Mouse (Mus musculus) stomach, postnatal 0 days (tissue): ENCODE data around the gene Csrp1. TPM values are rescaled to one million over a fixed set of nuclear protein-coding genes. Genes with fewer than 3 reads are reported as not detected.
A peak's percentile ranks its signal among the peaks of the same experiment; 100 is the strongest.

Experiments
- ATAC-seq: fragments of 200-750 bp; cut with Nextera tagmentation; 2 replicates; pipeline ENCODE4 v1.8.0; 2017; ENCODE audit not compliant: low FRiP score, low TSS enrichment
- DNase-seq: peaks from one replicate; pipeline ENCODE4 v3.0.0-alpha.2; 2016; ENCODE audit warnings: low spot score
- H3K27ac ChIP-seq: fragments of 300-500 bp; sonication (generic); replicated peaks from 2 replicates; pipeline ENCODE4 v1.5.1; 2014; ENCODE audit warnings: mild to moderate bottlenecking, control low read depth
- H3K27me3 ChIP-seq: fragments of 300-500 bp; sonication (generic); 2 replicates; pipeline ENCODE4 v1.6.1; 2014; ENCODE audit warnings: low read length; ENCODE audit not compliant: control insufficient read depth, insufficient read depth
- H3K36me3 ChIP-seq: fragments of 300-500 bp; sonication (generic); 2 replicates; pipeline ENCODE4 v1.6.1; 2014; ENCODE audit warnings: low read length, mixed read lengths; ENCODE audit not compliant: control insufficient read depth, insufficient read depth
- H3K4me1 ChIP-seq: fragments of 300-500 bp; sonication (generic); replicated peaks from 2 replicates; pipeline ENCODE4 v1.6.1; 2014; ENCODE audit warnings: antibody characterized with exemption; ENCODE audit not compliant: control insufficient read depth, insufficient read depth
- H3K4me2 ChIP-seq: fragments of 300-500 bp; sonication (generic); replicated peaks from 2 replicates; pipeline ENCODE4 v1.6.1; 2014; ENCODE audit warnings: low read depth, mild to moderate bottlenecking, control low read depth, moderate library complexity
- H3K4me3 ChIP-seq: fragments of 300-500 bp; sonication (generic); 2 replicates; pipeline ENCODE4 v1.5.1; 2014; ENCODE audit warnings: low read depth, low read length, control low read depth
- H3K9ac ChIP-seq: fragments of 300-500 bp; sonication (generic); 2 replicates; pipeline ENCODE4 v1.6.1; 2014; ENCODE audit warnings: mild to moderate bottlenecking, low read length, control low read depth, mixed read lengths
- H3K9me3 ChIP-seq: fragments of 300-500 bp; sonication (generic); 2 replicates; pipeline ENCODE4 v1.6.1; 2016; ENCODE audit warnings: low read length; ENCODE audit not compliant: control insufficient read depth
- CTCF ChIP-seq: IDR thresholded peaks from 2 replicates; pipeline ENCODE4 v1.5.1; 2016; ENCODE audit warnings: antibody characterized with exemption, low read depth, mild to moderate bottlenecking, moderate library complexity
- EP300 ChIP-seq: optimal IDR thresholded peaks from 2 replicates; pipeline ENCODE3; 2016; ENCODE audit warnings: antibody characterized with exemption
- WGBS: fragments of 180-500 bp; shearing (Covaris S2); extraction: QIAGEN DNeasy Blood & Tissue Kit; methylation state at CpG from one replicate; pipeline ENCODE4 v1.1.7; 2014; 5-methylcytosine and 5-hydroxymethylcytosine counted together
- polyA plus RNA-seq: library from polyadenylated mRNA; unstranded; fragments of >200 nt; fragmentation: Nextera tagmentation; extraction: Ambion mirVana; gene quantifications from 2 replicates; pipeline ENCODE4 v1.2.1, GENCODE M21; 2015

Gene Csrp1
- polyA plus RNA-seq, 1 experiment from 2014 or later = 496 TPM

DNA sequence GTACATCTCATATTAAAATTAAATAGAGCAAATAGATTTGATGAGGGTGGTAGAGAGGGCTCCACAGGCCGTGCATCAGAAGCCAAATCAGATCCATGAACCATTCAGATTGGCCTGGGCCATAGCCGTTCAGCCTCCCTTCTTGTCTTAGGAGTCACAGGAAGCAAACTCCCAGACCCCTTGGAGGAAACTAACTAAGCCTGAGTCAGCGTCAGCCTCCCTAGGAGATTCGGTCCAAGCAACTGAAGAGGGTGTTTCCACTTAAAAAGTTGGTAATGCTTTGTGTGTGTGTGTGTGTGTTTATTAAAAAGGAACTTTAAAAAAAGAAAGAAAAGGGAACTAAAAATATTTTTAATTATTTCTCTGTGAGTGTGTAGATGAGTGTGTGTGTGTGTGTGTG, 35.0 kb upstream of the Csrp1 start:
- no peak for DNase-seq
- Histone ChIP-seq H3K27me3 (no peaks in the 10 kb centered on the region), H3K9ac (no peak overlapping the region), H3K27ac (no peak overlapping the region), H3K4me3 (no peak overlapping the region), H3K4me2 (no peak overlapping the region), H3K4me1 (no peaks in the 10 kb centered on the region; the same call in 1 of the 2 replicates), H3K36me3 (no peaks in the 10 kb centered on the region), H3K9me3 (no peaks in the 10 kb centered on the region)
- TF ChIP-seq EP300 (no peak), CTCF (no peak)
- no peak for ATAC-seq
- WGBS = 66% methylated on average over 4 of the region's 4 CpGs

DNA sequence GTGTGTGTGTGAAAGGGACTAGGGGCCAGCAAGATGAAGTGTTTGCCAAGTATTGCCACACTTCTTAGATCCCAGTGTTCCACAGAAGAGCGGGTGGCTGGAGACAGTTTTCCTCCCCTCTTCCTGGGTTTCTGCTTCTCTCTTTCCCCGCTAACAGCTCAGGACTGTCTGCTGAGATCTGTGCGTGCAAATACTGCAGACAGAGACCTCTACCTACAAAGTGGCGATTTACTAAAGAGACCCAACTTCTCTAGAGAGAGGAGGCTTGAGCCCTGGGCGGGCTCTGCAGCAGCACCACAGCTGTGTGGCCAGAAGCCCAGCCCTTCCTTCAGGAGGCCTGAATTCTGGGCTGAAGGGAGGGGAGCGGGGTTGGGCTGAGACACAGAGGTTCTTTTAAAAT, 34.5 kb upstream of the Csrp1 start:
- no peak overlapping the region for H3K4me3 ChIP-seq
- no peak for DNase-seq
- no peak for ATAC-seq
- H3K27me3 ChIP-seq = no peaks in the 10 kb centered on the region
- H3K4me1 ChIP-seq = no peaks in the 10 kb centered on the region; the same call in 1 of the 2 replicates
- 52% methylated on average over 6 of the region's 6 CpGs for WGBS
- no peaks in the 10 kb centered on the region for H3K9me3 ChIP-seq
- no peak for TF ChIP-seq EP300
- TF ChIP-seq CTCF = no peak
- no peak overlapping the region for H3K9ac ChIP-seq
- H3K4me2 ChIP-seq = peak overlapping the region; percentile 18; the same call in 1 of the 2 replicates
- peak overlapping the region; percentile 45; the same call in 1 of the 2 replicates for H3K27ac ChIP-seq
- no peaks in the 10 kb centered on the region for H3K36me3 ChIP-seq

DNA sequence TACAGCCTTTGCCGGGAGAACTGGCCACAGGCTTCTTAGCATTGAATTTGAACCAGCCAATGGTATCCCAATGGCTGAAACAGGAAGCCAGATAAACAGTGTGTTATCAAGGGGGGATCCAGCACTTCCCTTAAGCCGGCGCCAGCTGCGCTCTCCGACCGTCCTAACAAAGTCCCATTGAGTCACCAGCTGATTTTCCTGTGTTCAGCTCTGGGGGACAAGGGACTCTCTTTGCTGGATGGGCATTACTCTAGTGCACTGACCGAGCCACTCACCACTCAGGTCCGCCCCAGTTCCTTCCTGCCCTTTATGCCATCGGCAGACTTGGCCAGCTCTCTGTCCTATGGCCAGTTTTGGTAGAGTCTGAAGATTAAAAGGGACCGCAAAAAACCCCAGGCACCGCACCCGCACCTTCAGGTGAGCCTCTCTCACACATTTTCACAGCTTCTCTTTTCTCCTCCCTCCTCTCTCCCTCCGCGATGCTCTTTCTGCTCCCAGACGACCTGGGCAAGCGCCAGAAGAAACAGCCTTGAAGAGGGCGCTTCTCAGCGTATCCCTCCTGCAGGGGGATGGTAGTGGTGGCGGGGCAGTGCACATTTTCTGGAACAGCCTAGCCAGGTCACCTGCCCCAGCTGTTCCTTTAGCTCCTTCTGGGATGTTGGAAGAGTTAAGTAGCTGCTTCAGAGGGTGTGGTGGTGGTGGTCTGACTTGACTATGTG, 32.9 kb upstream of the Csrp1 start:
- TF ChIP-seq CTCF = no peak
- TF ChIP-seq EP300 = no peak
- Histone ChIP-seq H3K4me3 (peak overlapping the region; percentile 66), H3K4me2 (peak overlapping the region; percentile 91), H3K27ac (peak overlapping the region; percentile 30; the same call in 1 of the 2 replicates), H3K27me3 (no peaks in the 10 kb centered on the region), H3K9ac (peak overlapping the region; percentile 43; the same call in 1 of the 2 replicates), H3K36me3 (no peaks in the 10 kb centered on the region), H3K9me3 (no peaks in the 10 kb centered on the region), H3K4me1 (no peaks in the 10 kb centered on the region; the same call in 1 of the 2 replicates)
- ATAC-seq = 0 out of 2 replicates have a peak, but pooled peaks have one; percentile 7
- no peak for DNase-seq
- 2% methylated on average over 19 of the region's 19 CpGs for WGBS

DNA sequence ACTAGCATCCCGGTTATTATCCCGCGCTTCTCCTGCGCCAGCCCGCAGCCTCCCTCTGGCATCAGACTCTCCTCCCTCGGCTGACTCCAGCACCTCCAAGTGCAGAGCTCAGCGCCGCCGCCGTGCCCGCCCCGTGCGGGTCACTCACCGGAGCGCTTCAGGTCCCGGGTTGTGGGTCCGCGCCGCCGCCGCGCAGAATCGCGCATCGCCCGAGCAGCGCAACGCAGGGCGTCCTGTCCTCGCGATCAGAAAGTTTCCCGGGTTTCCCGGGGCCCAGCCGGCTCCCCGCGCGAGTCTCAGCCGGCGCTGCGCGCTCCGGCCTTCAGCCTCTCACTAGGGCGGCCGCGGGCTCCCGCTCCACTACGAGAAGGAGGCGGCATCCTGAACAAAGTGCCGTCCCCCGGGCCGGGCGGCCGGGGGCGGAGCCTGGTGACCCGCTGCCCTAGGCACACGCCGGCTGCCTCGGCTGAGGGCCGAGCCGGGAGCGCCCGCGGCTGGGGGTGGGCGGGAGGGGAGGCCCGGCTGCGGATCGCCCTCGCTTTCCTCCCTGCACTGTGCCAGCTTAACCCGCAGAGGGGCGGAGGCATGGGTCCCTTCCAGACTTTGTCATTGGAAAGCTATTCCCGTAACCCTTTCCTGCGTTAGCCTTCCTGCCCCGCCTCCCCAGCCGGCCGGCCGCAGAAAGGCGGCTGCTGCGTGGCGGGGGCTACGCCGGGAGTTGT, 31.9 kb upstream of the Csrp1 start:
- ATAC-seq (peak; percentile 83), DNase-seq (peak; percentile 82)
- Histone ChIP-seq H3K4me3 (peak overlapping the region; percentile 66), H3K4me2 (peak overlapping the region; percentile 91), H3K4me1 (no peaks in the 10 kb centered on the region; the same call in 1 of the 2 replicates), H3K9ac (peak overlapping the region; percentile 78), H3K9me3 (no peaks in the 10 kb centered on the region), H3K27ac (peak overlapping the region; percentile 83), H3K36me3 (no peaks in the 10 kb centered on the region), H3K27me3 (no peaks in the 10 kb centered on the region)
- under 1% methylated on average over 60 of the region's 81 CpGs for whole genome bisulfite sequencing
- TF ChIP-seq CTCF (no peak), EP300 (no peak)

DNA sequence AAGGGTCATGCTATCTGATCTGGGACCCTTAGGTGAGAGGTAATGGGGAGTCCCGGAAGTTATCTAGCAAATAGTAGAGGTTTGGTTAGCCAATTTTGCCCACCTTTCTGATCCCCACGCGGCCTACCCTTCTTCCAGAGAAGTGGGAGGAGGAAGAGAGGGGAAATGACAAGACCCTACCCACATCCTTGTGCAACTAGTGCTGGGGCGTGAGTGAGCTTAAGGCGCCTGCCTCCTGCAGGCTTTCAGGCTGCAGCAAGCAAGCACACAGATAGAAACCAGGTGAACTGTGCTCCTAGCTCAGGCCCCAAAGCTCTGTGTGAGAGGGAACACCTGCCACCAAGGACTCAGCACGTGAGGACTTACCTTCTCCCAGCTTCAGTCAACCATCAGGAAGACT, 31.2 kb upstream of the Csrp1 start:
- Histone ChIP-seq H3K27ac (peak overlapping the region; percentile 70), H3K4me2 (peak overlapping the region; percentile 91), H3K4me1 (no peaks in the 10 kb centered on the region; the same call in 1 of the 2 replicates), H3K36me3 (no peaks in the 10 kb centered on the region), H3K9me3 (no peaks in the 10 kb centered on the region), H3K27me3 (no peaks in the 10 kb centered on the region), H3K4me3 (peak overlapping the region; percentile 66), H3K9ac (peak overlapping the region; percentile 78; the same call in 1 of the 2 replicates)
- DNase-seq (no peak), ATAC-seq (no peak)
- WGBS = 35% methylated on average over 6 of the region's 6 CpGs
- TF ChIP-seq CTCF (0 out of 2 replicates have a peak, but pooled peaks have one; percentile 15), EP300 (no peak)
